Mouse (Mus musculus): ENCODE measurements around the gene Mmp25. TPM values are rescaled to one million over a fixed set of nuclear protein-coding genes. Genes with fewer than 3 reads are reported as not detected.

The Mmp25 gene
- polyA plus RNA-seq (2015; fragmentation: Nextera tagmentation; extraction: Ambion mirVana): 0.66 and 0.92 TPM in 2 replicates

DNA sequence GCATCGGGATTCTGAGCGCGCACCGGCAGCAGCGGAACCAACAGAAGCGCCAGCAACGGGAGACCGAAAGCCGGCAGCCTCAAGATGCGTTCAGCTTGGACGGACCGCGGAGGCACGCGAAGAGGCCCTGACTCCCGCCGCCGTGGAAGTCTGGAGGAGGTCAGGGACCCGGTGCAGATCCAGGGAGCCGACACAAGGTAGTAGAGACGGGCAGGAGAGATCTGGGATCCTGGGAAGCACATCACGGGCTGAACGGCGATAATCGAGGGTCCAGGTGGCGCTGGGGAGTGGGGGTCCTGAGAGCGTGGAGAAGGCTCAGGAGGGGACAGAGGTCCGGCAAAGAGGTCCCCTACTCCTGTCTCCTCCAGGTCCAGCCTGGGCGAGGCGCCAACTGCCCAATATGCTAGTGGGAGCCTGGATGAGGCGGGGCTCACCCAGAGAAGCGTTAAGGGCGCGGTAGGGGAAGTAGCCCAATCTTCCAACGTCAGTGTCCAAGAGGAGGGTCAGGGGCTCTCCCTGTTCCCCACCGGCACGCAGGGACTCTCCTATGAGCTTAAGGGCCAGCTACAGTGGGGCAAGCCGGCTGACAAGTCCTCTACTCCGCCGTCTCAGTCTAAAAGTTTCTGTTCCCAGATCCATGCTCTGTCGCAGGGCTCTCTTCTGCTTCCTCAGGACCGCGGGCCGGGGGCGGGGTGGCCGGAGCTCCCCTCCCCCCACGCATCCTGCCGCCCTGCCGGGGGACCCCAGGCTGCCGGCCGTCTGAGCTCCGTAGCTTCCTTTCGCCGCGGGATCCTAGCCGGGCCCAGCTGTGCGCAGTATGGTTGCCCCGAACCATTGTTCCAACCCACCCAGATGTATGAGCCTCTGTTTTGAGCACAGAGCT is at the start of gene Mmp25:
Gene Mmp25, minus strand, starts transcription at position 665 of the 883 bp plus-strand sequence.
- no peak for TF ChIP-seq CTCF (IDR thresholded peaks at IDR 0.05; ENCODE audit: low read depth)
- H3K4me2 ChIP-seq (ENCODE audit: low read length): peak within 1 kb of the TSS; percentile 67
- peak within 1 kb of the TSS; percentile 53; the same call in 1 of the 2 replicates for H3K9ac ChIP-seq (ENCODE audit: low read depth, low read length)
- WGBS: under 1% methylated on average over 58 of the region's 58 CpGs
- H3K4me3 ChIP-seq (replicated peaks; ENCODE audit: low read depth, low read length): peak within 1 kb of the TSS; percentile 43
- ATAC-seq (replicated peaks; ENCODE audit: low FRiP score, low read depth) (0 out of 2 replicates have a peak, but pooled peaks have one; percentile 41), DNase-seq (ENCODE audit: low spot score) (peak; percentile 46)
- H3K27ac ChIP-seq: no peak within 1 kb of the TSS
- no peaks in the 10 kb centered on the region for H3K36me3 ChIP-seq (ENCODE audit: insufficient read depth, low read length)
- H3K9me3 ChIP-seq (replicated peaks; ENCODE audit: low read length): no peaks in the 10 kb centered on the region
- no peaks in the 10 kb centered on the region for H3K4me1 ChIP-seq (replicated peaks; ENCODE audit: insufficient read depth, low read length)
- peaks cover 6% of the 10 kb centered on the region; the same call in 1 of the 2 replicates for H3K27me3 ChIP-seq (ENCODE audit: insufficient read depth, low read length)

DNA sequence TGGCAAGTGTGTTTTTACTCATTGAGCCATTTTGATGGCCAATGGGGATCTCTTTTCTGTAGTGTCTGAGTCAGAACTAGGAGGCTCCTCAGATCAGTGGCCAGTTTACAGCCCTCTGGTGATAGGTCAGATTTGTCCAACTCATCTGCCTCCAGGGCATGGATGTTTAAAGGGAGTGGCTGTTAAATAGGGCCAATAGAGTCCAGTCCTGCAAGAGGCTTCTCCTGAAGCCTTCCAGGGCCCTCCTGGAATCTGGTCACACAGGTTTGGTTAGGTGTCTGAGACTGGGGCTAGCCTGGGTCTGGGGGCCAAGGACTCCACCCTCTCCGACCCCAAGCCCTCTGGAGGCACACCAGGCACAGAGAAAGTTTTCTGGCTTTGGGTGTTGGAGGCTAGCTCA is 49.4 kb upstream of the Mmp25 start:
- no peaks in the 10 kb centered on the region for H3K36me3 ChIP-seq (ENCODE audit: insufficient read depth, low read length)
- H3K27me3 ChIP-seq (ENCODE audit: insufficient read depth, low read length): no peaks in the 10 kb centered on the region
- 50% methylated on average over 1 of the region's 1 CpGs for WGBS
- DNase-seq (ENCODE audit: low spot score) (no peak), ATAC-seq (replicated peaks; ENCODE audit: low FRiP score, low read depth) (no peak)
- H3K4me2 ChIP-seq (ENCODE audit: low read length): no peak overlapping the region
- H3K27ac ChIP-seq: no peak overlapping the region
- H3K9me3 ChIP-seq (replicated peaks; ENCODE audit: low read length): no peaks in the 10 kb centered on the region
- no peak overlapping the region for H3K9ac ChIP-seq (ENCODE audit: low read depth, low read length)
- H3K4me1 ChIP-seq (replicated peaks; ENCODE audit: insufficient read depth, low read length): 0 out of 2 replicates have a peak, but pooled peaks cover 8% of the 10 kb centered on the region
- H3K4me3 ChIP-seq (replicated peaks; ENCODE audit: low read depth, low read length): no peak overlapping the region
- no peak for TF ChIP-seq CTCF (IDR thresholded peaks at IDR 0.05; ENCODE audit: low read depth)

DNA sequence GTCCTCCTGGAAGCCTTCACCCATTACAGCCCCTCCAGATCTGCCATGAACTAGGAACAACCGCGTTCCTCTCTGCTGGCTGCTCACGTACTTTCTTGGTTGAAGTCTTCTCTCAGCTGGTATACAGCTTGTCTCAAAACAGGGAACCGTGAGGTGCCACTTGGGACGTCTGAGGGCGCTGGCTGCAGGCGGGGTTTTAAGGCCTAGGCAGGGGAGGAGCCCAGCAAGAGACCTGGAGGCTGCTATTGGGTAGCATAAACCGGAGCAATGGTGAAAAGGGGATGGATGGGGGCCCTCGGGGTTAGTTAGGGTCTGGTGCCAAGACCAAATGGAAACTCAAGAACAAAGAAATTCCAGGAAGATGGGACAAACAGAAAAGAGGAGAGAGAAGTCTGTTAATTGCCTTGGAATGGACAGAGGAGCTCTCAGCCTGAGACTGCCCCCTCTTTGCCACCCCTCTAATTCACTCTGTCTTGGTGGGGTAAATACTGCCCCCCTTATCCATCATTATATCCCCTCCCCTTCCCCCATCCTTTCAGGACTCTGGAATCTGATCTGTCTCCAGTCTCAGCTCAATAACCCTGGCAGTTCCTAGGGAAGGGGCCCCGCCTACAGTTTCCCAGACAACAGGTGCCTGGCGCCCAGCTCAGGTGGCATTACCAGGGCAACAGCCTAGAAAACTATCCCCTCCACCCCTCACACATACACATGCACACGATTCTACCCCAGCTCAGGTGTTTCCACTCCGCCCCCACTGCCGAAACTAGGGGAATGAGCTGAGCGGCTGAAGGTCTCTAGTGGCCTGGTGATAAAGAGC is 39.0 kb upstream of the Mmp25 start, which contains the start of gene Cldn9:
Gene Cldn9, minus strand, starts transcription at position 171 of the 817 bp plus-strand sequence.
- no peak for TF ChIP-seq CTCF (IDR thresholded peaks at IDR 0.05; ENCODE audit: low read depth)
- H3K4me3 ChIP-seq (replicated peaks; ENCODE audit: low read depth, low read length): peak within 1 kb of the TSS; percentile 33
- H3K4me2 ChIP-seq (ENCODE audit: low read length): peak within 1 kb of the TSS; percentile 54
- H3K36me3 ChIP-seq (ENCODE audit: insufficient read depth, low read length): no peaks in the 10 kb centered on the region
- peaks cover 10% of the 10 kb centered on the region; the same call in 1 of the 2 replicates for H3K4me1 ChIP-seq (replicated peaks; ENCODE audit: insufficient read depth, low read length)
- WGBS: 10% methylated on average over 15 of the region's 15 CpGs
- H3K9me3 ChIP-seq (replicated peaks; ENCODE audit: low read length): no peaks in the 10 kb centered on the region
- DNase-seq (ENCODE audit: low spot score) (peak; percentile 87), ATAC-seq (replicated peaks; ENCODE audit: low FRiP score, low read depth) (peak; percentile 85)
- peaks cover 10% of the 10 kb centered on the region; the same call in 1 of the 2 replicates for H3K27me3 ChIP-seq (ENCODE audit: insufficient read depth, low read length)
- H3K9ac ChIP-seq (ENCODE audit: low read depth, low read length): peak within 1 kb of the TSS; percentile 35
- peak within 1 kb of the TSS; percentile 84 for H3K27ac ChIP-seq

DNA sequence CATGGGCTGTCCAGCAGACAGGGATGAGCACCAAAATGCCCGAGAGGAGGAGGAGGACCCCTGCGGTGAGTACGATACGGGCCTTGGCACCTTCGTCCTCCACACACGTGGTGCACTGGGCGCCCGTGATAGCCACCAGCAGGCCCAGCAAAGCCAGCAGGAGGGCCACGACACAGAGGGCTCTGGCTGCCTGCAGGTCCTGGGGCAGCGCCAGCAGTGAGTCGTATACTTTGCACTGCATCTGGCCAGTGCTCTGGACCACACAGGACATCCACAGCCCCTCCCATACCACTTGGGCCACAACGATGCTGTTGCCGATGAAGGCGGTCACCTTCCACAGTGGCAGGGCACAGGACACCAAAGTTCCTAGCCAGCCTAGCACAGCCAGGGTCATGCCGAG is 38.1 kb upstream of the Mmp25 start:
- Histone ChIP-seq H3K4me3 (replicated peaks; ENCODE audit: low read depth, low read length) (peak overlapping the region; percentile 33), H3K9me3 (replicated peaks; ENCODE audit: low read length) (no peaks in the 10 kb centered on the region), H3K4me2 (ENCODE audit: low read length) (peak overlapping the region; percentile 54), H3K36me3 (ENCODE audit: insufficient read depth, low read length) (no peaks in the 10 kb centered on the region), H3K27ac (peak overlapping the region; percentile 84), H3K9ac (ENCODE audit: low read depth, low read length) (peak overlapping the region; percentile 35), H3K27me3 (ENCODE audit: insufficient read depth, low read length) (peaks cover 10% of the 10 kb centered on the region; the same call in 1 of the 2 replicates), H3K4me1 (replicated peaks; ENCODE audit: insufficient read depth, low read length) (peaks cover 10% of the 10 kb centered on the region; the same call in 1 of the 2 replicates)
- ATAC-seq (replicated peaks; ENCODE audit: low FRiP score, low read depth) (0 out of 2 replicates have a peak, but pooled peaks have one; percentile 4), DNase-seq (ENCODE audit: low spot score) (no peak)
- 7% methylated on average over 15 of the region's 15 CpGs for WGBS
- TF ChIP-seq CTCF (IDR thresholded peaks at IDR 0.05; ENCODE audit: low read depth): no peak

DNA sequence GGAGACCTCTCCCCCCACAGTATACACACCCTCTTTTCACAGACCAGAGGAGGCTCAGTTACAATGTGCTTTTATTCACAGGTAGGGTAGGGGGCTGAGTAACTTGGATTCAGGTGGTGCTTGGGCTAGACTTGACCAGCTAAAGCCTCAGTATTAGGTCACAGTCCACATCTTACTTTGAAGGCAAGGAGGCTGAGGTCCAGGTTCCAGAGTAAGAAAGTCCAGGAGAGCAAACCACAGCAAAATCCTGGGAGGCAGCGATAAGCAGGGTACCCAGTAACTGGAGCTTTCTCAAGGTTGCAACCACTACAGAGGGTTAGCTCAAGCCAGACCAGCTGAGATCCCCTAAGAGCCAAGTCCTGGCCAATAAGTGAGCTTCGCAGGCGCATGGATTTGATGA is 37.5 kb upstream of the Mmp25 start:
- peak overlapping the region; percentile 54 for H3K4me2 ChIP-seq (ENCODE audit: low read length)
- no peaks in the 10 kb centered on the region for H3K9me3 ChIP-seq (replicated peaks; ENCODE audit: low read length)
- 0 out of 2 replicates have a peak overlapping the region, but pooled peaks have one; percentile 35 for H3K9ac ChIP-seq (ENCODE audit: low read depth, low read length)
- 39% methylated on average over 3 of the region's 3 CpGs for WGBS
- H3K4me1 ChIP-seq (replicated peaks; ENCODE audit: insufficient read depth, low read length): peaks cover 10% of the 10 kb centered on the region; the same call in 1 of the 2 replicates
- DNase-seq (ENCODE audit: low spot score) (no peak), ATAC-seq (replicated peaks; ENCODE audit: low FRiP score, low read depth) (no peak)
- H3K27me3 ChIP-seq (ENCODE audit: insufficient read depth, low read length): peaks cover 10% of the 10 kb centered on the region; the same call in 1 of the 2 replicates
- H3K36me3 ChIP-seq (ENCODE audit: insufficient read depth, low read length): no peaks in the 10 kb centered on the region
- H3K27ac ChIP-seq: peak overlapping the region; percentile 84
- H3K4me3 ChIP-seq (replicated peaks; ENCODE audit: low read depth, low read length): peak overlapping the region; percentile 33; the same call in 1 of the 2 replicates
- TF ChIP-seq CTCF (IDR thresholded peaks at IDR 0.05; ENCODE audit: low read depth): no peak
